Mouse (Mus musculus) lung, adult 2 months (tissue): ENCODE data around the gene Tcf19.

ENCODE experiments used
- CTCF ChIP-seq: fragments of 200-500 bp; IDR thresholded peaks from 2 replicates; pipeline ENCODE4 v1.5.1; 2011; ENCODE audit warnings: mild to moderate bottlenecking, low read length, control low read depth; ENCODE audit not compliant: insufficient read depth
- POLR2A ChIP-seq: fragments of 200-500 bp; IDR thresholded peaks from 2 replicates; pipeline ENCODE4 v1.6.1; 2011; ENCODE audit warnings: low read depth, mild to moderate bottlenecking, control low read depth, low read length, borderline replicate concordance; ENCODE audit errors: extremely low read depth

- no peak for TF ChIP-seq CTCF
- TF ChIP-seq POLR2A = no peak
Observed at GRCm38 (mm10) chr17:35539540-35539939, 22.9 kb upstream of the Tcf19 start.
